9 mouse cellular contexts compared by ENCODE assay signal in genomic region chr13:51748009-51748552, GRCm38 (mm10). TPM values are rescaled to one million over a fixed set of nuclear protein-coding genes. Genes with fewer than 3 reads are reported as not detected.
DNase-seq lines count a peak whose midpoint lies in the region; ATAC-seq lines count a peak whose summit lies in the region.
"Had no signal": no experiment of that assay in that cellular context is flagged by ENCODE, and none has a peak within 500 bp of the region (broad histone marks: within the 10 kb centered on the region; RNA-seq: fewer than 3 reads in every experiment).

No protein-coding gene starts in this region.

- no peak overlapping the region for H3K9ac ChIP-seq in hindbrain, embryonic 13.5 days
- H3K9ac ChIP-seq in hindbrain, embryonic 11.5 days (ENCODE audit: low read depth, low read length), result no peak overlapping the region
- 0 out of 2 replicates have a peak overlapping the region, but pooled peaks have one; percentile 11 for H3K9ac ChIP-seq in heart, embryonic 11.5 days (ENCODE audit: low read depth, low read length)
- H3K9ac ChIP-seq in forebrain, embryonic 16.5 days (replicated peaks; ENCODE audit: low read depth, low read length), result no peak overlapping the region
- H3K9ac ChIP-seq: neural tube, embryonic 12.5 days had no signal

- no peaks in the 10 kb centered on the region for H3K9me3 ChIP-seq in hindbrain, embryonic 13.5 days
- no peaks in the 10 kb centered on the region for H3K9me3 ChIP-seq in hindbrain, embryonic 11.5 days (ENCODE audit: control insufficient read depth, low read length)
- no peaks in the 10 kb centered on the region for H3K9me3 ChIP-seq in heart, embryonic 11.5 days (replicated peaks; ENCODE audit: control insufficient read depth, low read length)
- H3K9me3 ChIP-seq in forebrain, embryonic 16.5 days (ENCODE audit: control insufficient read depth, low read length), result no peaks in the 10 kb centered on the region
- H3K9me3 ChIP-seq: neural tube, embryonic 12.5 days had no signal

- peaks cover 32% of the 10 kb centered on the region for H3K4me1 ChIP-seq in hindbrain, embryonic 13.5 days (replicated peaks)
- peaks cover 5% of the 10 kb centered on the region for H3K4me1 ChIP-seq in hindbrain, embryonic 11.5 days (replicated peaks; ENCODE audit: control insufficient read depth, insufficient read depth, low read length)
- H3K4me1 ChIP-seq in heart, embryonic 11.5 days (ENCODE audit: control insufficient read depth, insufficient read depth, low read length), result peaks cover 31% of the 10 kb centered on the region
- H3K4me1 ChIP-seq in forebrain, embryonic 16.5 days (replicated peaks; ENCODE audit: control insufficient read depth, insufficient read depth, low read length), result peaks cover 12% of the 10 kb centered on the region

- no peak overlapping the region for H3K4me2 ChIP-seq in hindbrain, embryonic 13.5 days
- H3K4me2 ChIP-seq in hindbrain, embryonic 11.5 days (replicated peaks; ENCODE audit: low read depth, low read length), result no peak overlapping the region
- H3K4me2 ChIP-seq in heart, embryonic 11.5 days, result no peak overlapping the region
- H3K4me2 ChIP-seq in forebrain, embryonic 16.5 days (ENCODE audit: low read length), result no peak overlapping the region
- H3K4me2 ChIP-seq: neural tube, embryonic 12.5 days had no signal

- no peaks in the 10 kb centered on the region for H3K27me3 ChIP-seq in hindbrain, embryonic 13.5 days
- no peaks in the 10 kb centered on the region for H3K27me3 ChIP-seq in hindbrain, embryonic 11.5 days (ENCODE audit: control insufficient read depth, insufficient read depth, low read length)
- H3K27me3 ChIP-seq in heart, embryonic 11.5 days (ENCODE audit: control insufficient read depth, insufficient read depth, low read length), result no peaks in the 10 kb centered on the region
- H3K27me3 ChIP-seq in forebrain, embryonic 16.5 days (replicated peaks; ENCODE audit: control insufficient read depth, insufficient read depth, low read length), result no peaks in the 10 kb centered on the region
- H3K27me3 ChIP-seq: neural tube, embryonic 12.5 days had no signal

- H3K27ac ChIP-seq in hindbrain, embryonic 13.5 days, result no peak overlapping the region
- no peak overlapping the region for H3K27ac ChIP-seq in hindbrain, embryonic 11.5 days (ENCODE audit: low read depth, low read length)
- no peak overlapping the region for H3K27ac ChIP-seq in heart, embryonic 11.5 days (ENCODE audit: low read depth, low read length)
- no peak overlapping the region for H3K27ac ChIP-seq in forebrain, embryonic 16.5 days (ENCODE audit: low read length)
- H3K27ac ChIP-seq: neural tube, embryonic 12.5 days had no signal

- no peak for DNase-seq in hindbrain, embryonic 11.5 days (ENCODE audit: low spot score)
- DNase-seq in brain, adult 2 months (ENCODE audit: low read depth, low spot score), result peak; percentile 62
- peak; percentile 67 for DNase-seq in kidney, postnatal 14 days
- DNase-seq in embryo, embryonic 10 days (ENCODE audit: low spot score), result no peak

- H3K36me3 ChIP-seq in hindbrain, embryonic 13.5 days, result no peaks in the 10 kb centered on the region
- H3K36me3 ChIP-seq in hindbrain, embryonic 11.5 days (ENCODE audit: control insufficient read depth, insufficient read depth, low read length), result no peaks in the 10 kb centered on the region
- H3K36me3 ChIP-seq in heart, embryonic 11.5 days (ENCODE audit: control insufficient read depth, insufficient read depth, low read length), result no peaks in the 10 kb centered on the region
- no peaks in the 10 kb centered on the region for H3K36me3 ChIP-seq in forebrain, embryonic 16.5 days (ENCODE audit: control insufficient read depth, insufficient read depth)
- H3K36me3 ChIP-seq: neural tube, embryonic 12.5 days had no signal

- no peak overlapping the region for H3K4me3 ChIP-seq in hindbrain, embryonic 13.5 days
- no peak overlapping the region for H3K4me3 ChIP-seq in hindbrain, embryonic 11.5 days (ENCODE audit: low read depth, low read length)
- H3K4me3 ChIP-seq in heart, embryonic 11.5 days (ENCODE audit: low read depth, low read length), result no peak overlapping the region
- no peak overlapping the region for H3K4me3 ChIP-seq in forebrain, embryonic 16.5 days (replicated peaks; ENCODE audit: low read length)
- H3K4me3 ChIP-seq: neural tube, embryonic 12.5 days had no signal

- WGBS in hindbrain, embryonic 13.5 days, result 63% methylated on average over 12 of the region's 12 CpGs
- 72% methylated on average over 12 of the region's 12 CpGs for WGBS in hindbrain, embryonic 11.5 days
- 69% methylated on average over 12 of the region's 12 CpGs for WGBS in heart, embryonic 11.5 days (ENCODE audit: insufficient replicate concordance)
- WGBS in forebrain, embryonic 16.5 days, result 77% methylated on average over 12 of the region's 12 CpGs

- peak; percentile 25; the same call in 1 of the 2 replicates for ATAC-seq in hindbrain, embryonic 13.5 days (ENCODE audit: low FRiP score)
- ATAC-seq in hindbrain, embryonic 11.5 days (ENCODE audit: low FRiP score), result no peak
- ATAC-seq in heart, embryonic 11.5 days (replicated peaks; ENCODE audit: insufficient number of reproducible peaks, low FRiP score, low TSS enrichment), result no peak; the same call in 1 of the 2 replicates
- peak; percentile 94 for ATAC-seq in megakaryocyte, adult 5-6 weeks (ENCODE audit: poor library complexity, severe bottlenecking)
- no peak for ATAC-seq in forebrain, embryonic 16.5 days

RNA-seq across cellular contexts. Expression of gene Sema4d, which starts 45.5 kb away (rescaled TPM):
- polyA plus RNA-seq in hindbrain, embryonic 13.5 days (2015; fragmentation: Nextera tagmentation; extraction: Ambion mirVana), result 10.5 and 10.9 TPM in 2 replicates
- 3.9 and 5.2 TPM in 2 replicates for polyA plus RNA-seq in hindbrain, embryonic 11.5 days (2014; fragmentation: Nextera tagmentation; extraction: Ambion mirVana)
- 11.0 and 13.7 TPM in 2 replicates for polyA plus RNA-seq in heart, embryonic 11.5 days (2014; fragmentation: Nextera tagmentation; extraction: Ambion mirVana)
- 99.8 and 110 TPM in 2 replicates for total RNA-seq in megakaryocyte, adult 5-6 weeks (2015)
- 54.1 and 66.6 TPM in 2 replicates for total RNA-seq in megakaryocyte, adult 5-6 weeks (2017)
- 20.8 and 24.6 TPM in 2 replicates for polyA plus RNA-seq in forebrain, embryonic 16.5 days (2015; fragmentation: Nextera tagmentation; extraction: Ambion mirVana)

Comparison
In these comparisons a context has a peak if more than half of its experiments do, and no peak if none do; other contexts are left out.
1. ATAC-seq: peak in hindbrain, embryonic 13.5 days (single experiment) and megakaryocyte, adult 5-6 weeks (single experiment); none in hindbrain, embryonic 11.5 days (single experiment), heart, embryonic 11.5 days (single experiment) and forebrain, embryonic 16.5 days (single experiment).
2. DNase-seq: peak in brain, adult 2 months (single experiment) and kidney, postnatal 14 days (single experiment); none in hindbrain, embryonic 11.5 days (single experiment) and embryo, embryonic 10 days (single experiment).